Mouse (Mus musculus) embryo, embryonic 10.5 days (tissue): Measurements from ENCODE around the gene Epha4.

Experiments
- DNase-seq: peaks from one replicate; pipeline ENCODE4 v3.0.0-alpha.2; 2015; ENCODE audit warnings: low spot score

Gene Epha4

DNA sequence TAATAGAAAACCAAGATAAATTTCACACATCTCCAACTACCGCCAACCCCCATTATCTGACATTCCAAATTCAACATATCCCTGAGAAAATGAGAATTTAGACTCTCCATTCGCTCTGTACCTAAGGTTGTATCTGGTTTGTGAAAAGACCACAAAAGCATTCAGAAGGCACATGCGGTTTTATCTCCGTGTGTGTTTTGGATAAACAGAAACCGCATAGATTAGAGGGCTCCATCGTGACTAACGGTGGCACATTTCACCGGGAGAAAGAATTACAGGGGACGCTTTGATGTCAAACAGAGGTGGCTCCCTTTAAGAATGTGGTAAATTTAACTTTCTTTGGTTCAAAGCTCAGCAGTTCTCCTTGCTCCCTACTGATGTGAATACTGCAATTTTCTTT is 107.5 kb downstream of the Epha4 start:
- no peak for DNase-seq

DNA sequence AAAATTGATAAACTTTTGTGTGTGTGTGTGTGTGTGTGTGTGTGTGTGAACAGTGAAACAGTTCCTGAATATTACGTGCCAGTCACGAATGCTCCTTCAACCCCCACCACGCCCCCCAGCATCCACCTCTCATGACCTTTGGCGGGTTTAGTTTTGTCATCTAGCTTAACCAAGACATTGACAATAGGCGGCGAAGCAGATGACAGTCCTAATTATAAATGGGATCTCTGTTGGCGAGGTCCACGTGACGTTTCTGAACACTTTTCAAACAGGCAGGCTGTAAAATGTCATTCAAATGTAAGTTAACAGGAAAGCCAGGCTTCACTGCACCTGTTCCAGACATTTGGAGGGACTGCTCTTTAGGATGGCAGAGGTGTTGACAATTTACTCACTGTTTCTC is 108.3 kb downstream of the Epha4 start:
- DNase-seq, result no peak

DNA sequence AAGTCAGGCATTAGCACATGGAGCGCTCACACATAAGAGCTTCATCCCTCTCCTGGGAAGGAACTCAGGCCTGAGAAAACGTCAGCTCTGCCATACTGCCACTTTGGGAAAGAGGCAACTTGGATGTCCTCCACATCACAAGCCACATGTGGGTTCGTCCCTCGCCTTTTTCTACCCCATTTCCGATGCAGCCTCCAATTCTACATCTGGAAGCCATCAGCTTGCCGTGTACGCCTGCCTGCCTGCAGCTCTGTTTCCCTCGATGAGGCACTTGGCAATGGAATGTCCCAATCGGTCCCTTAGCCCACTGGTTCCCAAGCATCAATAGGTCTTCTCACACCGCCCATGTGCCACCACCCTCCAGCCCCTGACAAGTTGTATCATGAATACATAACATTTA is 110.4 kb downstream of the Epha4 start:
- peak; percentile 59 for DNase-seq

DNA sequence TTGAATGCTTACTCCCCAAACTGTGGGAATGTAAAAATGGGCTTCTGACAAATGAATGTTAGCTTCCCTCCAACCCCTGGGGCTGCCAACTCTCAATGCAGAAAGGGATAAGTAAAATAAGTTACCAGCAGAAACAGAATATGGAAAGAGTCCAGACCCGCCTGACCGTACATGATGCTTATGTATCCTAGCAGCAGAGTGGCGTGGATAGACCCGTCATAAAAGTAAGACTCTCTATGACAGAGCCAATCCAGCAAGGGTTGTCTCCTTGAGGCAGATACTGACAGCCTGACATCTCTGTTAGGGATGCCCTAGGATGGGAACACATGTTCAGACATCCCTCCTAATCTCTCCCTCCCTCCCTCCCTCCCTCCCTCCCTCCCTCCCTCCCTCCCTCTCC is 111.9 kb downstream of the Epha4 start:
- DNase-seq, result no peak

DNA sequence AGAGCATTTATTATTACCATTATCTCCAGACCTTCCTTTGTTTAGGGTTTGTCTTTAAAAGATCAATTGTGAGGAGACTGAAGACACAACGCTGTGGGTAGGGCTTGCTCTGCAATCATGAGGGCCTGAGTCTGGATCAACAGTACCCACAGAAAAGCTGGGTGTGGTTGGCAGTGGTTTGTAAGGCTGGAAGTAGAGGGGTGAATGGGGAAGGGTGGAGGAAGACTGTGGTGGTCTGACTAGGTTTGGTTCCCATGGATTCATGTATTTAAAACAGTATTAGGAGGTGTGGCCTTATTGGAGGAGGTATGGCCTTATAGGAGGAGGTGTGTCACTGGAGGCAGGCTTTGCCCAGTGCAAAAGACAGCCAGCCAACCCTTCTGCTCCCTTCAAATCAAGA is 113.4 kb downstream of the Epha4 start:
- no peak for DNase-seq

DNA sequence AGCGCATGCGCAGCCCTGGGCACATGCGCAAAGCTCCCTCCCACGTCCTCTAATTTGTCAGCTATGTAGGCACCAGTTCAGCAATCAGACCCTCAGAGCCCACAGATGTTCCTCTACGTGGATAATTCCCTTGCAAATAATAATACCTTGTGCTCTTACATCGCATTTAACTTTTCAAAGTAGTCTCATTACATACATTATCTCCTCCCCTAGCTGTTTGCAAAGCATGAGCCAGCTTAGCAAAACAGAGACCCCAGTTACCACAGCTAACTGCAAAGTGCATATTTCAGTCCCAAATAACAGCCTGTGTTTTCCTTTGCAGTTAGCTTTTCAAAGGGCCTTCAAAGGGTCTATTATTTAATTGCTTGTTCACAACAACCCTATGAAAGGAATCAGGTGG is 123.3 kb downstream of the Epha4 start:
- DNase-seq, result no peak

DNA sequence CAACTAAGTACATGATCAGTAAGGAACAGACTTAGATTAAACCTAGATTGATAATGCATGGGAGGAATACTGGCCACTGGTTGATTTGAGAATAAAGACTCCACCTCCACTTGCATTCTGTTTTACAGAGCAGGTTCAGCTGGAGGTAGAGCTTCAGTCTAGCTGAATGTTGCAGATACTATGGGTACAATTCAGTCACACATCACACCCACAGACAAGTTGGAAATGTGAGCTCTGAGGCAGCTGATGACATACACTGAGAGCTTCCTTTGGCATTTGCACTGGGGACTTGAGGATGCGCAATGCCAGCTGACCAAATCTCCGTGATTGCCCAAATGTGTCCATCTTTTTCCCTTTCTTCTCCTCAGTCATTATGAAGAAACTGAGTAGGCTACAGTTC is 125.8 kb downstream of the Epha4 start:
- DNase-seq, result no peak

DNA sequence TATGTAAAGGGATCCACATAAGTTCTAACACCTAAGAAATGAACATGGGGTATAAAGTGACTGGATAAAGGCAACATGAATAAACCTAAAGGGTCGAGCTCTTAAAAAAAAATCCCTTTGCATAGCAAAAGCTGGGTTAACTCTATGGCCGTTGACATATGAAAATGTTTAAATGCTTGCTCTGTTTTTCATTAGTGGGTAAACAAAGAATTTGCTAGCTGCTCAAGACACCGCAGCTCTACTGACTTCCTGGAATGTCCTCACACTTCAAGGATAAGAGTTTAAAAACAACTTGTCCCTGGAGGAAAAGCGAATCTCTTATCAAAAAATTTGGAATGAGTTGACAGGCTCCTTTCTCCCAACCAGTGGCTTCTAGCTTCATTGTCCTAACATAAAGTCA is 126.3 kb downstream of the Epha4 start:
- DNase-seq, result no peak

DNA sequence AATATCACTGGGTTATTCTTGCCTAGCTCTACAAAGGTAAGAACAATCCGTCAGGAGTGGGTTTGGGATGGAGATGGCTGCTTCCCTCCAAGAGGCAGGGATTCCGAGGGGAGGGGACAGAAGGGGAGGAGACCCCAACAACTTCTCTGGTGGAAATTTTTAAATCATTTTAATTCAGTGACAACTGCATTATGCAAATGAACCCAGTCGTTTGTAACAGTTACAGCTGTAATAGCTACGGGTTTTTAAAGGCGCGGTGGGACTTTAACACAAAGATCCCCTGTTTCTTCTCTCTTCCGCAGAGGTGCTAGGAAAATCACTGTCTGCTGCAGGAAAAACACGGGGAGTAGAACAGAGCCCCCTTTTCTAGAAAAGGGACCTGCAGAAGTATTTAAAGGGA is 129.3 kb downstream of the Epha4 start:
- no peak for DNase-seq

DNA sequence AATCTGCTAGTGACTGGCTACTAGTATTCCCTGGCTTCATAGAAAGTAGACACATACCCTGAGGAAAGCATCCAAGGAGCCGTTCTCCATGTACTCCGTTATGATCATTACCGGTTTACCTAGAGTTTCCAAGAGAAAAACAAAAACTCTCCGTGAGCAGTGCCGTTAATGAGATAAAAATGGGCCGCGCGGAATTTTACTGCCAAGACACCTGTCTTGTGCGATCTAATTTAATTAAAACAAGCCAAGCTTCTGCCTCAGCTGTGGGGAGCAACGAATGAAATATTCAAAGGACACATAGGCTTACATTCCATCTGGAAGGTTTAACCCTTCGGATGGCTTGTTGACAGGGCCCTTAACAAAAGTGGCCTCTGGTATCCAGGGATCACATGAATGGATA is 131.4 kb downstream of the Epha4 start:
- no peak for DNase-seq

DNA sequence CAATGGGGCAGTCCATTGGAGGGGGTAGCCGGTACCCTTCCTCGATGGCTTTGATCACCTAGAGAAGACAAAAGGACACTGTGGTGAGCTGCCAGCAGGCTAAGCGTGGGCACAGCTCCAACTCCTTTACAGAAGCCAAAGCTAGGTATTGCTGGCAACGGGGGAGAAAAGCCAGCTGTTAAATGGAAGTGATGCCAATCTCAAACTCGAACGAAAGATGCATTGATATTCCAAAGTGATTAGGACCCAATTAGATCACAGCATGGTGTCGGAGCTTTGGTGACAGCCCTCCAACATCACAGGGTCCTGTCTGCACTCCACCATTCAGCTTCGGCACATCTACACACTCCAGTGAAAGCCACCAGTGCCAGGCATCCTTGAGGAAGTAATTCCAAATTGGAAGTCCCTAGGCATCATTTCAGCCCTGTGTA is 137.3 kb downstream of the Epha4 start:
- no peak for DNase-seq

DNA sequence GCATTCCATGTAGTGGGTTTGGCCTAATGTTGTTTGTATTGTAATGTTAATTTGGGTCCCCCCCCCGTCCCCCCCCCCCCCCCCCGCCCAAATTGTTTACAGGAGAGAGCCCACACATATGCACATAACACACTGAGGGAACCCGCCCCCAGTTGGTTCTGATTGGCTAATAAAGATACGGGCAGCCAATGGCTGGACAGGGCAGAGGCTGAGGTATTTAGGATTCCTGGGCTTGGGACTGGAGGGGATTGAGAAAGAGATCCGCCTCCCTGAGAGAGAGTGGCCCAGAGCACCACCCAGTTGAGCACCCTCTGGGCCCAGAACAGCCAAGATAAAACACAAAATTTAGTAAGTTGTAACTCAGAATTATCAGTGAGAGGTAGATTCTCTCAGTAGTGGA is 140.8 kb downstream of the Epha4 start:
- no peak for DNase-seq

DNA sequence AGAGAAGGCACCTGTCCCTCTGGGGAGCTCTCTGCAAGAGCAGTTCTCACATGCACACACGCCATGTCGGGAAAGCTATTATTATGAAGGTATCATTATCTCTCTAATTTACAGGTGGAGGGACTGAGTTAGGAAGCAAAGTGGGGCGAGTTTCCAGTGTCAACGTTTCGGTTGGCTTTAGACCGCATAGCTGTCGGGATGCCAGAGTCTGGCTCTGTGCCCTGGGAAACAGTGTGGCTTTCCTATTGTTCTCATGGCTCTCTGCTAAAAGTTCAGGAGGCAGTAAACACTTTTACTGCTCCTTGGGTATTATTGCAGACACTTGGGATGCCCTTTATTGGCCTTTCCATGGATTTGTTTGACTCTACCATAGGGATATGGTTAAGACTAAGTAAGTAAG is 144.0 kb downstream of the Epha4 start:
- DNase-seq, result no peak

DNA sequence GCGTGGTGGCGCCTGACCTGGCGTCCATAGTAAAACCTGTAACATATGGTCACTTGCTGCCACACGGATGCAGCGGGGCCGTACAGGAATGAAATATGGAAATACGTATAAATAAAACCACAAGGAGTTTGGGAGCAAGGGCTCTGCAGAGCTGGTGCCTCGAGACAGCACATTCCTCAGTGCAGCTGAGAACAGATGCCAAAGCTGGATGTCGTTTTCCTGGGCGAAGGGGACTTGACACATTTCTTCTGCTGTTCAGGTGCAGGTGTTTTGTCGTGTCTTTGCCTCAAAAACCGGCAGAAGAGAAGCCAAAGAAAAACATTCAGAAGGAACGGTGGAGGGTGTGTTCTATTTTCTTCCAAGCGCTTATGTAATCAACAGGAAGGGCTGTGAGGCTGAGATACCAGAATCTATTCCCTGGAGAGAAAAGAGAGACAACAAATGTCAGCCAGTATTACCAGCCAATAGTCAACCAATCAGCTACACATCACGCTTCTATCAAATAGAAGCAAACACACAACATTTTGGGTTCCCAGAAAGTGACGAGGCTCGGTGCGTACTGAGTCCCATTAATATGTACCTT is 145.5 kb downstream of the Epha4 start:
- DNase-seq, result no peak

DNA sequence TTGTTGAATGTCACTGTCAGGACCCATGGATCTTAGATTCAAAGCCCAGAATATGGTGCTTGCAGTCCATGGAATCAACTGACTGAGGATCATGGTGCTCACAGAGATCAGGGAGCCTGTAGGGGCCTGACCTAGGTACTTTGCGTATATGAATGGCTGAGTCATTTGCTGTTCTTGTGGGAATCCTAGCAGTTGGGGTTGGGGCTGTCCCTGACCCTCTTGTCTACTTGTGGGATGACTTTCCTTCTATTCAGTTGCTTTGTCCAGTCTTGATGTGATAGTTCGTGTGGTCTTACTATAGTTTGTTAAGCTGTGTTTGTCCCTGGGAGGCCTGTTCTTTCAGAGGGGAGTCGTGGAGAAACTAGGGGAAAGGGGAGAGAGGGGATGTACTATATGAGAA is 149.0 kb downstream of the Epha4 start:
- no peak for DNase-seq

DNA sequence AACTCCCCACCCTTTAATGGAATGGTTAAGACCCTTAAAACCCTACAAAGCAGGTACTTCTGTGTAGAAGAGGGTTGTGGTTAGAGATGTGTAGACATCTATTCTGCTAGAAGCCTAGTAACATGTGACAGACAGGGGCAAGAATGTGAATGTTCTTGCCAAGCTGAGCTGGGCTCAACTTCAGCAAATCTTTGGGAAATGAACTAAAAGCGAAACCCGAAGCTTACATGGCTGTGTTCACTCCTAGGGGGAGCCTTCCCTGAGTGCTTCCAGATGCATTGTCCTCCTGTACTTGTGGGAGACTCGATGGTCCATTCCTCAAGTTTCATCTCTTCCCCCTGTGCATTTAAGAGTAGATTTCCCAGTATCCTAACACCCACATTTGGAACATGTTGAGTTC is 150.3 kb downstream of the Epha4 start:
- DNase-seq, result no peak

DNA sequence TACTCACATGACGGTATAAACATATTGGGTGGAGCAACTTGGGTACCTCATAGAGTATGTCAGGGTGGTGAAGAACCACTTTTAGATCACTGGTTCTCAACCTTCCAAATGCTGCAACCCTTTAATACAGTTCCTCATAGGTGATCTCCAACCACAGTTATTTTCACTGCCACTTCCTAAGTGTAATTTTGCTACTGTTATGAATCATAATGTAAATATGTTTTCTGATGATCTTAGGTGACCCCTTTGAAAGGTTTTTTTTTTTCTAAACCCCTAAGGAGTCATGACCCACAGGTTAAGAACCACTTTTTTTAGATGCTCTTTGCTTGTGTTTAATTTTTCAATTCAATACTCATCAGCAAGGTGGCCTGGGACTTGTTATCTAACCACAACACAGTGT is 151.0 kb downstream of the Epha4 start:
- no peak for DNase-seq

DNA sequence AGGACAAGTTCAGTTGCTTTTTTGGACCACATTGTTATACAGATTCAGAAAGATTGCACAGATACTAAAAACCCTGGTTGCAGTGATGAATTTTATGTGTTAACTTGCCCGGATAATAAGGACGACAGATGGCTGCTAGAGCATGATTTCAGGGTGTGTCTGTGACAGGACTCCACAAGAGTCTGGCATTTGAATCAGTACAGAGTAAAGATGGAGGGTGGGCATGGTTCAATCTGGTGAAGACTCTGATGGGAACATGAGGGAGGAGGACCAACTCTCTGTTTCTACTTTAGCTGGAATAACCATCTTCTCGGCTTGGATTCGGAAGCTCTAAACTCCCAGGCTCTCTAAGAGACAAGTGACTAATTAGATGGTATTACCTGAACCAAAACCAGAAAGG is 168.4 kb downstream of the Epha4 start:
- no peak for DNase-seq

DNA sequence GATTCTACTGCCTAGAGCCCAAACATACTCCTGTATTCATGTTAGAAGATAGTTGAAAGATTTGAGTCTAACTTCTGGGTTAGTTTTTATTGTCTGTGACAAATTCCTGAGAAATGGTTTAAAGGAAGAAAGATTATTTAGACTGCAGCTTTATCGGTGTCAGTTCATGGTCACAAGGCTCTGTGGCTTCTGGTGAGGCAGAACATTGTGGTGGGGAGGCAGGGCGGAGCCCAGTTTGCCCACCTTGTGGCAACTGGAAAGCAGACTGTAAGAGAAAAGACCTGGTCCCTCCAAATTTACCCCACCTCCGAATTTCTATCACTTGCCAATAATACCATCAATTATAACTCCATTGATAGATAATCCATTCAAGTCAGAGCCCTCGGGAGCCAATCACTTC is 171.1 kb downstream of the Epha4 start:
- DNase-seq, result no peak

DNA sequence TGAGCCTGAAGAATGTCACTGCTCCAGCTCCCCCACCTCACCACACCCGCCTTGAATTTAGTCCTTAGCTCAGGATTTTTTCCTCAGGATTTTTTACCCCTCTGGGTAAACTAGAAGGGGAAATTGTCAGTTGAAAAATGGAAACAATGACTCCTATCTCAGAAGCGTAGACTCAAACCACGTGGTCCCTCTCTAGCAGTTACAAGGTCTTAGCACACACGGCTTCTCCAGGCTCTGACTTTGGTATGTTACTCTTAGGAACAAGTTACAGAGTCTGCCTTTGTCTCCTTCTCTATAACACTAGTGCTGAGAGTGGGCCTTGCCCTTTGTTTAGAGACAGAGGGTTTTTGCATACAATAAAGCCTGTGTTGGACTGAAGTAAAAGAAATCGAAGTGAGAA is 175.2 kb downstream of the Epha4 start:
- DNase-seq, result no peak

DNA sequence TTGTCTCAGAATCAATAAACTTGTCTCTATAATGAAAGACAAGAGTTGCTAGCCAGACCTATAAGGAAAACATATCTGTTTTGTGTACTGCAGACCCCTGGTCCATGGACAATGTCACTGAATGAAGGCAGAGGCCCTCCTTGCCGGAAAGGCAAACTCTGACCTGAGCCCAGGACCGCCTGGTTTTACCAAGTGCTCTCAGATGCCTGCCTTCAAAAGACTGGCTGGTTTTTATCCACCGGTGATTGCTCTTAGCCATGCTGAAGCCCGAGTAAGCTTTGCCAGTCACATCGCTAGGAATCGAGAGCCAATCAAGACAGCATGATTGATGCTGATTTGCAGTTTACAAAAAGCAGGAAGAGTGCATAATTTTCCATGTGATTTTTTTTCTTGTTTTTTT is 176.5 kb downstream of the Epha4 start:
- DNase-seq, result peak; percentile 55

DNA sequence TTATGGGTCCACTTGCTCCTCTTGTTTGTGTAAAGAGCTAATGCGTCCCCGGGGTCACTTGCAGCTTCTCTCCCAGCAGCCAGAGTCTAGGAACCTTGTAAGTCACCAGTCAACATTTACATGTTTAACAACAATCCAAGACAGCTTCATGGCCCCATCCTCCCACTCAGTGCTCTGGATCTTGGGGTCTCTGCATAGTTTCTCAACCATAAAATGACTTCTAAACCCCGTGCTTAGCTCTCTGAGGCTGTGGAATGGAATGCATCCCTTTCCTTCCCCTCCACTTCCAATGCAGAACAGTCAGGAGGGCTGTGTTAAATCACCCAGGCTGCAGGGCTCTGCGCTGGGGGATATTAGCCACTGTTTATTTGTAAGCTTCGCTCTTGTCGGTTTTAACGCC is 178.0 kb downstream of the Epha4 start:
- DNase-seq, result no peak

DNA sequence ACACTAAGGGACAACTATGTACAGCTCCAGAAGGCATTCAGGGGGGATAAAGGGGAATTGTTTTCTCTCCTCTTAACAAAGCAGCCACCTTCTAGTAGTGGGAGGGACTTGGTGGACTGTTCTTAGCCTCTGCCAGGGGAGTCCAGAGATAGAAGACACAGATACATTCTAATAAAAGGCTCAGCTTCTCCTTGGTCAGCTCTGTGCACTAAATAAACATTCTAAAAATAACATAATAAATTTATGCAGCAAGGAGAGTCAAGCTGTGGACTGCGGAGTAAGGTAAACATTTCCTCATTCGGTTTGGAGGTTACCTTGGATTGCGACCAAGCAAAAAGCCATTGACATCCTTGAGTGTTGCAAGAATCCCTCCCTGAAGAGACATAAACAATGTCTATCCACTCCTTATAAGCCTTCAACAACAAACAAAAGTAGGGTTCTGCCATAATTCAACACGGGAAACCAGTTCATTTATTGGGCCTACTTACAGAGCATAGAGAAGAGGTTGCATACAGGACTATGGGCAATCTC is 196.2 kb downstream of the Epha4 start:
- no peak for DNase-seq
